Comparison of ENCODE assay signal across 8 mouse cellular contexts in genomic region chr16:77328628-77329159, GRCm38 (mm10).
DNase-seq lines count a peak whose midpoint lies in the region; ATAC-seq and TF ChIP-seq lines count a peak whose summit lies in the region.

No protein-coding gene starts in this region.

- WGBS in heart, embryonic 15.5 days: 37% methylated on average over 6 of the region's 6 CpGs
- 21% methylated on average over 6 of the region's 6 CpGs for WGBS in hindbrain, embryonic 14.5 days
- WGBS in midbrain, embryonic 11.5 days: 28% methylated on average over 6 of the region's 6 CpGs

- H3K9ac ChIP-seq in heart, embryonic 15.5 days: peak overlapping the region; percentile 78
- peak overlapping the region; percentile 63 for H3K9ac ChIP-seq in hindbrain, embryonic 14.5 days
- peak overlapping the region; percentile 82 for H3K9ac ChIP-seq in midbrain, embryonic 11.5 days (ENCODE audit: low read length)

- H3K36me3 ChIP-seq in heart, embryonic 15.5 days: no peaks in the 10 kb centered on the region
- H3K36me3 ChIP-seq in hindbrain, embryonic 14.5 days (replicated peaks; ENCODE audit: control insufficient read depth, insufficient read depth): no peaks in the 10 kb centered on the region
- peaks cover 1% of the 10 kb centered on the region; the same call in 1 of the 2 replicates for H3K36me3 ChIP-seq in midbrain, embryonic 11.5 days (ENCODE audit: control insufficient read depth, insufficient read depth, low read length)

- peak overlapping the region; percentile 64 for H3K4me3 ChIP-seq in heart, embryonic 15.5 days
- H3K4me3 ChIP-seq in cortical plate, adult 2 months (ENCODE audit: insufficient read depth, low read length): peak overlapping the region; percentile 42
- H3K4me3 ChIP-seq in hindbrain, embryonic 14.5 days (replicated peaks; ENCODE audit: low read length): peak overlapping the region; percentile 36
- peak overlapping the region; percentile 61 for H3K4me3 ChIP-seq in midbrain, embryonic 11.5 days (ENCODE audit: low read depth, low read length)

- no peak for TF ChIP-seq POLR2A in cortical plate, adult 2 months (IDR thresholded peaks at IDR 0.05; ENCODE audit: extremely low read depth, insufficient read depth, low read length)

- TF ChIP-seq CTCF in cortical plate, adult 2 months (IDR thresholded peaks at IDR 0.05; ENCODE audit: extremely low read depth, insufficient read depth, low read length): no peak

- H3K4me2 ChIP-seq in heart, embryonic 15.5 days: peak overlapping the region; percentile 71
- peak overlapping the region; percentile 53 for H3K4me2 ChIP-seq in hindbrain, embryonic 14.5 days (replicated peaks)
- H3K4me2 ChIP-seq in midbrain, embryonic 11.5 days: peak overlapping the region; percentile 54

- H3K27me3 ChIP-seq in heart, embryonic 15.5 days: no peaks in the 10 kb centered on the region
- no peaks in the 10 kb centered on the region for H3K27me3 ChIP-seq in hindbrain, embryonic 14.5 days (ENCODE audit: control insufficient read depth, insufficient read depth, low read length)
- H3K27me3 ChIP-seq in midbrain, embryonic 11.5 days (ENCODE audit: control insufficient read depth, insufficient read depth, low read length): no peaks in the 10 kb centered on the region

- H3K4me1 ChIP-seq in heart, embryonic 15.5 days (replicated peaks): no peaks in the 10 kb centered on the region
- H3K4me1 ChIP-seq in cortical plate, adult 2 months (ENCODE audit: control insufficient read depth, insufficient read depth, low read length): no peaks in the 10 kb centered on the region
- H3K4me1 ChIP-seq in hindbrain, embryonic 14.5 days (replicated peaks; ENCODE audit: control insufficient read depth, insufficient read depth, low read length): peaks cover 24% of the 10 kb centered on the region
- peaks cover 16% of the 10 kb centered on the region for H3K4me1 ChIP-seq in midbrain, embryonic 11.5 days (ENCODE audit: control insufficient read depth, insufficient read depth, low read length)

- no peak for ATAC-seq in heart, embryonic 15.5 days (replicated peaks; ENCODE audit: insufficient number of reproducible peaks, insufficient read depth, low FRiP score, low read depth)
- peak; percentile 71; the same call in 1 of the 2 replicates for ATAC-seq in hindbrain, embryonic 14.5 days (ENCODE audit: low FRiP score)
- ATAC-seq in midbrain, embryonic 11.5 days (ENCODE audit: low FRiP score): peak; percentile 81

- no peak for DNase-seq in heart, adult 8-10 months (ENCODE audit: low spot score)
- no peak for DNase-seq in hindbrain, embryonic 14.5 days (ENCODE audit: low spot score)
- peak; percentile 96 for DNase-seq in midbrain, embryonic 11.5 days (ENCODE audit: low spot score, missing footprints)
- DNase-seq in adrenal gland, postnatal 4 days (ENCODE audit: low spot score in 2 of 2): no peak
- no peak for DNase-seq in right cerebral cortex, adult 2 months (ENCODE audit: low spot score in 2 of 2)
- DNase-seq in spleen, postnatal 14 days (ENCODE audit: low spot score in 2 of 2): no peak

- H3K27ac ChIP-seq in heart, embryonic 15.5 days: peak overlapping the region; percentile 97
- 0 out of 2 replicates have a peak overlapping the region, but pooled peaks have one; percentile 13 for H3K27ac ChIP-seq in cortical plate, adult 2 months (ENCODE audit: insufficient read depth, low read length)
- peak overlapping the region; percentile 86 for H3K27ac ChIP-seq in hindbrain, embryonic 14.5 days
- H3K27ac ChIP-seq in midbrain, embryonic 11.5 days (ENCODE audit: low read depth, low read length): peak overlapping the region; percentile 91

- H3K9me3 ChIP-seq in heart, embryonic 15.5 days (replicated peaks): no peaks in the 10 kb centered on the region
- H3K9me3 ChIP-seq in hindbrain, embryonic 14.5 days (ENCODE audit: control insufficient read depth, low read length): no peaks in the 10 kb centered on the region
- H3K9me3 ChIP-seq in midbrain, embryonic 11.5 days (ENCODE audit: control insufficient read depth, low read length): no peaks in the 10 kb centered on the region

Comparison
In these comparisons a context has a peak if more than half of its experiments do, and no peak if none do; other contexts are left out.
1. H3K27ac ChIP-seq: peak in every context shown above with its lines; median percentile 97 in heart, embryonic 15.5 days; 91 in midbrain, embryonic 11.5 days; 86 in hindbrain, embryonic 14.5 days; 13 in cortical plate, adult 2 months.